ENCODE assay signal across 10 mouse cellular contexts in the genomic region with DNA sequence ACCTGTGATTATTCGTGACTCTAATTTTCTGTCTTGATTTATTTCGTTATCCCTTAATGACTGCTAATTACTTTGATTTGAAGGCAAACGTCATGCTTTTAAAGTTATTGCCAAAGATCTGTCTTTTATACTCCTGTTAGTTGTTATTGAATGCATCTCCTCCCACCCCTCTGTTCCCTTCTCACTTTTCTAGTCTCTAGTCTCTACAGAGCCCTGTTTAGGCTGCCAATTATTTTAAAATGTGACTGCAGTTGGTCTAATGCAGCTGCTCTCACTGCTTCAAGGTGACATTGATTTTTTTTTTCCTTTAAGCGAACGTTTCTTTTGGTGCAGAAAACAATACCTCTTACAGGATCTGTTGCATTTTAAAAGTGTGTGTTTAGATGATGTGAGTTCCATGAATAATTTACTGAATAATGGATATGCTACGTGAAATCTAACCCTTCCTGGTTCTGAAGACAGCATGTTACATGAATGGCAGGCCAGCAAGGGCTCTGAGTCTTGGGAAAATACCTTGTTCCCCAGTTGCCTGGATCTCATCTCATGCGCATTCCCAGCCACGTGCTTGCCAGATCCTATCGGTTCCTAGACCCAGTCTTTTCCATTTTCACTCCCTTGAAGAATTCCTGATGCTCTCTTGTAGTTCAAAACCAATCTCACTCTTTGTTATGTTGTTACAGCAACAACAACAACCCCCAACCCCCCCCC.
DNase-seq lines count a peak whose midpoint lies in the region; ATAC-seq and TF ChIP-seq lines count a peak whose summit lies in the region.
"Had no signal": no experiment of that assay in that cellular context is flagged by ENCODE, and none has a peak within 500 bp of the region (broad histone marks: within the 10 kb centered on the region; RNA-seq: fewer than 3 reads in every experiment).

No protein-coding gene starts in this region.

- no peaks in the 10 kb centered on the region for H3K9me3 ChIP-seq in ES-E14 (ENCODE audit: control insufficient read depth, insufficient read depth, low read depth, low read length)
- H3K9me3 ChIP-seq in forebrain, embryonic 15.5 days, result no peaks in the 10 kb centered on the region

- H3K27ac ChIP-seq in ES-E14 (ENCODE audit: insufficient read depth, low read depth, low read length, poor library complexity, severe bottlenecking), result no peak overlapping the region
- H3K27ac ChIP-seq in forebrain, embryonic 15.5 days (replicated peaks), result peak overlapping the region; percentile 87

- no peaks in the 10 kb centered on the region for H3K27me3 ChIP-seq in forebrain, embryonic 15.5 days

- no peak overlapping the region for H3K4me3 ChIP-seq in ES-E14 (ENCODE audit: insufficient read depth in 1 of 2, low read depth in 1 of 2, low read length in 2 of 2, poor library complexity in 1 of 2, severe bottlenecking in 1 of 2)
- H3K4me3 ChIP-seq in forebrain, embryonic 15.5 days, result no peak overlapping the region

- no peaks in the 10 kb centered on the region for H3K36me3 ChIP-seq in ES-E14 (ENCODE audit: control insufficient read depth, insufficient read depth, low read length, poor library complexity, severe bottlenecking)
- H3K36me3 ChIP-seq in forebrain, embryonic 15.5 days, result no peaks in the 10 kb centered on the region

- H3K4me2 ChIP-seq in forebrain, embryonic 15.5 days (replicated peaks), result peak overlapping the region; percentile 29

- DNase-seq in ES-E14 (ENCODE audit: low read depth, low spot score), result no peak
- DNase-seq in Muller cell, postnatal 12 days (ENCODE audit: inconsistent ontology term), result peak; percentile 59
- peak; percentile 39 for DNase-seq in mesoderm, embryonic 11.5 days (ENCODE audit: low read depth, low spot score)
- DNase-seq in yolk sac, embryonic 10.5 days (ENCODE audit: low spot score), result no peak
- no peak for DNase-seq in gastrocnemius, postnatal 10 days
- DNase-seq: gastrocnemius, postnatal 25 days; kidney, adult 11 months; lung, postnatal 14 days had no signal

- ATAC-seq in forebrain, embryonic 15.5 days (replicated peaks), result peak; percentile 92
- ATAC-seq in inflammation-experienced regulatory T-cells, adult 6 months, result no peak

- WGBS in forebrain, embryonic 15.5 days, result 4% methylated on average over 9 of the region's 9 CpGs

- in situ Hi-C loops in ES-E14 (cut with MboI; ENCODE audit: low sequenced_read_pairs in 2 of 2, unreplicated experiment in 2 of 2), result no loop called here

- peaks cover 0 to 3% of the 10 kb centered on the region in 2 experiments; a peak in 1 of 4 replicates for H3K4me1 ChIP-seq in ES-E14 (ENCODE audit: control insufficient read depth in 2 of 2, insufficient read depth in 2 of 2, low read length in 2 of 2, poor library complexity in 1 of 2)
- H3K4me1 ChIP-seq in forebrain, embryonic 15.5 days, result peaks cover 34% of the 10 kb centered on the region

- H3K9ac ChIP-seq in ES-E14 (ENCODE audit: insufficient read depth, low read depth, low read length, poor library complexity, severe bottlenecking), result no peak overlapping the region
- H3K9ac ChIP-seq in forebrain, embryonic 15.5 days (replicated peaks), result no peak overlapping the region

TF ChIP-seq in ES-E14, 5 proteins besides CTCF, POLR2A, EP300 and RAD21:
- 0 out of 2 replicates have a peak, but pooled peaks have one; percentile 16 for TF ChIP-seq ZNF384 (IDR thresholded peaks at IDR 0.05; ENCODE audit: low read depth, low read length)
- no peak for TF ChIP-seq HCFC1 (IDR thresholded peaks at IDR 0.05; ENCODE audit: borderline replicate concordance, insufficient read depth, low read length)
TF ChIP-seq in ES-E14: peak in this region for 1.

Comparison
In these comparisons a context has a peak if more than half of its experiments do, and no peak if none do; other contexts are left out.
1. DNase-seq: peak in Muller cell, postnatal 12 days (single experiment) and mesoderm, embryonic 11.5 days (single experiment); none in ES-E14 (single experiment), yolk sac, embryonic 10.5 days (single experiment) and gastrocnemius, postnatal 10 days (single experiment).